Mouse (Mus musculus): ENCODE data around the gene Rcl1. TPM values are rescaled to one million over a fixed set of nuclear protein-coding genes. Genes with fewer than 3 reads are reported as not detected.

The Rcl1 gene
- total RNA-seq, 2 experiments from 2014 or later: 4.7 to 5.7 TPM

- no peak for DNase-seq (ENCODE audit: low spot score)
- intact Hi-C loops (cut with DNase I): no loop called here
Measured at GRCm38 (mm10) chr19:29105816-29106215, 4.6 kb downstream of the Rcl1 start.

GRCm38 (mm10) chr19:29106261-29106660, 5.1 kb downstream of the Rcl1 start:
- no peak for DNase-seq (ENCODE audit: low spot score)
- intact Hi-C loops (cut with DNase I): no loop called here

- intact Hi-C loops (cut with DNase I): no loop called here
- DNase-seq (ENCODE audit: low spot score): peak; percentile 59
Measured at GRCm38 (mm10) chr19:29112662-29113061, 11.5 kb downstream of the Rcl1 start.

- DNase-seq (ENCODE audit: low spot score): no peak
- intact Hi-C loops (cut with DNase I): no loop called here
Measured at GRCm38 (mm10) chr19:29113746-29114649, 12.8 kb downstream of the Rcl1 start.

- intact Hi-C loops (cut with DNase I): no loop called here
Measured at GRCm38 (mm10) chr19:29116796-29117195, 15.6 kb downstream of the Rcl1 start.

GRCm38 (mm10) chr19:29118196-29118595, 17.0 kb downstream of the Rcl1 start:
- intact Hi-C loops (cut with DNase I): no loop called here
- no peak for DNase-seq (ENCODE audit: low spot score)

More at GRCm38 (mm10) chr19:29116796-29117195, 15.6 kb downstream of the Rcl1 start:
- no peak for DNase-seq (ENCODE audit: low spot score)

GRCm38 (mm10) chr19:29120311-29120710, 19.1 kb downstream of the Rcl1 start:
- DNase-seq (ENCODE audit: low spot score): no peak
- intact Hi-C loops (cut with DNase I): no loop called here

- no peak for DNase-seq (ENCODE audit: low spot score)
- intact Hi-C loops (cut with DNase I): no loop called here
Measured at GRCm38 (mm10) chr19:29121394-29121793, 20.2 kb downstream of the Rcl1 start.

GRCm38 (mm10) chr19:29124886-29125585, 23.9 kb downstream of the Rcl1 start:
- no peak for DNase-seq (ENCODE audit: low spot score)
- intact Hi-C loops (cut with DNase I): no loop called here

GRCm38 (mm10) chr19:29126347-29127015, 25.3 kb downstream of the Rcl1 start:
- intact Hi-C loops (cut with DNase I): no loop called here
- DNase-seq (ENCODE audit: low spot score): no peak

GRCm38 (mm10) chr19:29127331-29127730, 26.2 kb downstream of the Rcl1 start:
- intact Hi-C loops (cut with DNase I): no loop called here
- DNase-seq (ENCODE audit: low spot score): no peak

- DNase-seq (ENCODE audit: low spot score): no peak
- intact Hi-C loops (cut with DNase I): no loop called here
Measured at GRCm38 (mm10) chr19:29128217-29128616, 27.0 kb downstream of the Rcl1 start.

- intact Hi-C loops (cut with DNase I): no loop called here
- DNase-seq (ENCODE audit: low spot score): no peak
Measured at GRCm38 (mm10) chr19:29129551-29129950, 28.4 kb downstream of the Rcl1 start.

- intact Hi-C loops (cut with DNase I): no loop called here
- no peak for DNase-seq (ENCODE audit: low spot score)
Measured at GRCm38 (mm10) chr19:29131171-29131570, 30.0 kb downstream of the Rcl1 start.

- intact Hi-C loops (cut with DNase I): no loop called here
- no peak for DNase-seq (ENCODE audit: low spot score)
Measured at GRCm38 (mm10) chr19:29134293-29134692, 33.1 kb downstream of the Rcl1 start.

GRCm38 (mm10) chr19:29135172-29135736, 34.1 kb downstream of the Rcl1 start:
- intact Hi-C loops (cut with DNase I): no loop called here
- DNase-seq (ENCODE audit: low spot score): no peak

GRCm38 (mm10) chr19:29138546-29139270, 37.5 kb downstream of the Rcl1 start:
- intact Hi-C loops (cut with DNase I): no loop called here
- no peak for DNase-seq (ENCODE audit: low spot score)

- intact Hi-C loops (cut with DNase I): no loop called here
- DNase-seq (ENCODE audit: low spot score): no peak
Measured at GRCm38 (mm10) chr19:29139699-29140456, 38.7 kb downstream of the Rcl1 start.

- intact Hi-C loops (cut with DNase I): no loop called here
- DNase-seq (ENCODE audit: low spot score): no peak
Measured at GRCm38 (mm10) chr19:29140933-29141332, 39.8 kb downstream of the Rcl1 start.

All from heart, postnatal 25 days (tissue).